9 mouse cellular contexts compared by ENCODE assay signal in the genomic region with DNA sequence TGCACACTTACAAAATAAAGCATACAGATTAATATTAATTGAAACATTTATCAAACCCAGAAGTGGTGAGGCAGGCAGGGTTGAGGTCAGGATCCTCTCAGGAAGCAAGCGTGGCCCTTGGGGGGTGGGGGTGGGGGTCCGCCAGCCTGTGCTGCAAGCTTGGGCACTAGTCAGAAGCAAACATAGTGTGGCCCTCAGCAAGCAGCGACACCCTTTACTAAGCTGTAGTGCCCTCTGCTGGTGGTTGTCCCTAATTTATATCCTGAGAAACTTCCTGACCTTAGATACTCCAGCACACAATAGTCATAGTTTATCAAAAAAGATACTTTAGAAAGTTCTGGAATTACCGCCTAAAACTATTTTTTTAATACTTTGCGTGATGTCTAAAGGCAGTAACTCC. TPM values are rescaled to one million over a fixed set of nuclear protein-coding genes. Genes with fewer than 3 reads are reported as not detected.
A peak's percentile ranks its signal among the peaks of the same experiment; 100 is the strongest.
DNase-seq lines count a peak whose midpoint lies in the region; ATAC-seq and TF ChIP-seq lines count a peak whose summit lies in the region.
"Had no signal": no experiment of that assay in that cellular context is flagged by ENCODE, and none has a peak within 500 bp of the region (broad histone marks: within the 10 kb centered on the region; RNA-seq: fewer than 3 reads in every experiment).

No protein-coding gene starts in this region.

- peak; percentile 86 for TF ChIP-seq CTCF in lung, postnatal 0 days (IDR thresholded peaks at IDR 0.05)

- DNase-seq in heart, adult 11 months: peak; percentile 89
- no peak for DNase-seq in heart, embryonic 10.5 days (ENCODE audit: low spot score)
- peak; percentile 76 to 80 for DNase-seq in B cell, adult 2 months
- DNase-seq in adrenal gland, postnatal 14 days: peak; percentile 89
- DNase-seq in embryonic facial prominence, embryonic 14.5 days (ENCODE audit: low spot score): peak; percentile 88
- peak; percentile 67 to 72 for DNase-seq in kidney, adult 8-10 months
- peak; percentile 90 for DNase-seq in lung, postnatal 0 days (ENCODE audit: low spot score)
- DNase-seq in spleen, postnatal 10 days (ENCODE audit: low spot score in 2 of 2): peak; percentile 73 to 87

- WGBS in heart, embryonic 10.5 days: 18% methylated on average over 5 of the region's 5 CpGs
- WGBS in embryonic facial prominence, embryonic 14.5 days: 27% methylated on average over 5 of the region's 5 CpGs
- WGBS in lung, postnatal 0 days: 24% methylated on average over 5 of the region's 5 CpGs

- H3K36me3 ChIP-seq in heart, embryonic 10.5 days: peaks cover 48% of the 10 kb centered on the region
- peaks cover 49% of the 10 kb centered on the region for H3K36me3 ChIP-seq in embryonic facial prominence, embryonic 14.5 days (ENCODE audit: control insufficient read depth, insufficient read depth, low read length)
- peaks cover 5% of the 10 kb centered on the region; the same call in 1 of the 2 replicates for H3K36me3 ChIP-seq in lung, postnatal 0 days (ENCODE audit: insufficient read depth, low read length)

- H3K27ac ChIP-seq in heart, embryonic 10.5 days: no peak overlapping the region
- H3K27ac ChIP-seq in embryonic facial prominence, embryonic 14.5 days (replicated peaks; ENCODE audit: low read depth, low read length): no peak overlapping the region
- no peak overlapping the region for H3K27ac ChIP-seq in lung, postnatal 0 days (ENCODE audit: low read length)

- no peak overlapping the region for H3K4me2 ChIP-seq in embryonic facial prominence, embryonic 14.5 days (ENCODE audit: low read depth, low read length)
- H3K4me2 ChIP-seq in lung, postnatal 0 days (replicated peaks; ENCODE audit: low read depth, low read length): no peak overlapping the region

- H3K4me3 ChIP-seq in heart, embryonic 10.5 days: no peak overlapping the region
- no peak overlapping the region for H3K4me3 ChIP-seq in embryonic facial prominence, embryonic 14.5 days (ENCODE audit: low read depth, low read length)
- H3K4me3 ChIP-seq in lung, postnatal 0 days (ENCODE audit: low read depth, low read length): no peak overlapping the region

- H3K4me1 ChIP-seq in heart, embryonic 10.5 days: peaks cover 34% of the 10 kb centered on the region
- no peaks in the 10 kb centered on the region for H3K4me1 ChIP-seq in embryonic facial prominence, embryonic 14.5 days (ENCODE audit: control insufficient read depth, insufficient read depth, low read length)
- 0 out of 2 replicates have a peak, but pooled peaks cover 2% of the 10 kb centered on the region for H3K4me1 ChIP-seq in lung, postnatal 0 days (ENCODE audit: insufficient read depth, low read depth, low read length)

- no peak for TF ChIP-seq EP300 in lung, postnatal 0 days (IDR thresholded peaks at IDR 0.05)

- H3K9me3 ChIP-seq in heart, embryonic 10.5 days: no peaks in the 10 kb centered on the region
- H3K9me3 ChIP-seq in embryonic facial prominence, embryonic 14.5 days (ENCODE audit: control insufficient read depth, low read length): no peaks in the 10 kb centered on the region
- H3K9me3 ChIP-seq in lung, postnatal 0 days (ENCODE audit: low read length): no peaks in the 10 kb centered on the region

- no peak overlapping the region for H3K9ac ChIP-seq in embryonic facial prominence, embryonic 14.5 days (ENCODE audit: low read depth, low read length)
- H3K9ac ChIP-seq in lung, postnatal 0 days (replicated peaks; ENCODE audit: low read depth): no peak overlapping the region

- ATAC-seq in embryonic facial prominence, embryonic 14.5 days (ENCODE audit: low read depth): peak; percentile 58; the same call in 1 of the 2 replicates
- ATAC-seq in lung, postnatal 0 days: peak; percentile 44

- H3K27me3 ChIP-seq in heart, embryonic 10.5 days (ENCODE audit: insufficient read depth, poor library complexity, severe bottlenecking): peaks cover 29% of the 10 kb centered on the region
- no peaks in the 10 kb centered on the region for H3K27me3 ChIP-seq in embryonic facial prominence, embryonic 14.5 days (replicated peaks; ENCODE audit: control insufficient read depth, insufficient read depth, low read length)
- H3K27me3 ChIP-seq in lung, postnatal 0 days (replicated peaks; ENCODE audit: insufficient read depth, low read length): no peaks in the 10 kb centered on the region

RNA-seq across cellular contexts. Expression of a gene that starts 38.5 kb away (rescaled TPM):
- 6.5 and 9.2 TPM in 2 replicates for polyA plus RNA-seq in heart, embryonic 10.5 days (2016; fragmentation: Nextera tagmentation; extraction: Ambion mirVana)
- 48.5 and 55.4 TPM in 2 replicates for total RNA-seq in adrenal gland, postnatal 14 days (2021)
- 14.6 and 14.8 TPM in 2 replicates for polyA plus RNA-seq in embryonic facial prominence, embryonic 14.5 days (2014; fragmentation: Nextera tagmentation; extraction: Ambion mirVana)
- 19.8 and 22.4 TPM in 2 replicates for polyA plus RNA-seq in lung, postnatal 0 days (2015; fragmentation: Nextera tagmentation; extraction: Ambion mirVana)

RNA-seq across cellular contexts. Expression of a gene that starts 53.5 kb away (rescaled TPM):
- polyA plus RNA-seq in heart, embryonic 10.5 days (2016; fragmentation: Nextera tagmentation; extraction: Ambion mirVana): 0.31 and 0.79 TPM in 2 replicates
- not detected in 2 replicates for total RNA-seq in adrenal gland, postnatal 14 days (2021)
- 1.6 and 1.8 TPM in 2 replicates for polyA plus RNA-seq in embryonic facial prominence, embryonic 14.5 days (2014; fragmentation: Nextera tagmentation; extraction: Ambion mirVana)
- polyA plus RNA-seq in lung, postnatal 0 days (2015; fragmentation: Nextera tagmentation; extraction: Ambion mirVana): 4.1 and 5.4 TPM in 2 replicates
- total RNA-seq: layer of hippocampus, postnatal 36 days had no signal
